Mouse (Mus musculus) hindbrain, embryonic 14.5 days (tissue): ENCODE data around the gene Shld1. TPM values are rescaled to one million over a fixed set of nuclear protein-coding genes. Genes with fewer than 3 reads are reported as not detected.

Experiments
- ATAC-seq: fragments of 200-750 bp; cut with Nextera tagmentation; 2 replicates; pipeline ENCODE4 v1.8.0; 2017; ENCODE audit warnings: moderate number of reproducible peaks, mild to moderate bottlenecking, moderate TSS enrichment, moderate library complexity; ENCODE audit not compliant: low FRiP score
- DNase-seq: peaks from one replicate; pipeline ENCODE4 v3.0.0-alpha.2; 2015; ENCODE audit warnings: low spot score
- H3K27ac ChIP-seq: fragments of 300-500 bp; sonication (generic); 2 replicates; pipeline ENCODE4 v1.5.1; 2014; ENCODE audit warnings: mild to moderate bottlenecking, moderate library complexity
- H3K27me3 ChIP-seq: fragments of 300-500 bp; sonication (generic); 2 replicates; pipeline ENCODE4 v1.6.1; 2014; ENCODE audit warnings: mild to moderate bottlenecking, low read length, mixed read lengths; ENCODE audit not compliant: control insufficient read depth, insufficient read depth
- H3K36me3 ChIP-seq: fragments of 300-500 bp; sonication (generic); replicated peaks from 2 replicates; pipeline ENCODE4 v1.6.1; 2014; ENCODE audit not compliant: control insufficient read depth, insufficient read depth
- H3K4me1 ChIP-seq: fragments of 300-500 bp; sonication (generic); replicated peaks from 2 replicates; pipeline ENCODE4 v1.6.1; 2014; ENCODE audit warnings: antibody characterized with exemption, low read length, mixed read lengths; ENCODE audit not compliant: control insufficient read depth, insufficient read depth
- H3K4me2 ChIP-seq: fragments of 300-500 bp; sonication (generic); replicated peaks from 2 replicates; pipeline ENCODE4 v1.6.1; 2014; ENCODE audit warnings: mild to moderate bottlenecking, moderate library complexity
- H3K4me3 ChIP-seq: fragments of 300-500 bp; sonication (generic); replicated peaks from 2 replicates; pipeline ENCODE4 v1.5.1; 2014; ENCODE audit warnings: mild to moderate bottlenecking, low read length
- H3K9ac ChIP-seq: fragments of 300-500 bp; sonication (generic); 2 replicates; pipeline ENCODE4 v1.6.1; 2014
- H3K9me3 ChIP-seq: fragments of 300-500 bp; sonication (generic); 2 replicates; pipeline ENCODE4 v1.6.1; 2016; ENCODE audit warnings: low read length; ENCODE audit not compliant: control insufficient read depth
- WGBS: fragments of 180-500 bp; shearing (Covaris S2); extraction: QIAGEN DNeasy Blood & Tissue Kit; methylation state at CpG from one replicate; pipeline ENCODE4 v1.1.7; 2014; 5-methylcytosine and 5-hydroxymethylcytosine counted together
- polyA plus RNA-seq: library from polyadenylated mRNA; unstranded; fragments of >200 nt; fragmentation: Nextera tagmentation; extraction: Ambion mirVana; gene quantifications from 2 replicates; pipeline ENCODE4 v1.2.1, GENCODE M21; 2014

Gene Shld1
- polyA plus RNA-seq, 1 experiment from 2014 or later = 21.9 TPM

DNA sequence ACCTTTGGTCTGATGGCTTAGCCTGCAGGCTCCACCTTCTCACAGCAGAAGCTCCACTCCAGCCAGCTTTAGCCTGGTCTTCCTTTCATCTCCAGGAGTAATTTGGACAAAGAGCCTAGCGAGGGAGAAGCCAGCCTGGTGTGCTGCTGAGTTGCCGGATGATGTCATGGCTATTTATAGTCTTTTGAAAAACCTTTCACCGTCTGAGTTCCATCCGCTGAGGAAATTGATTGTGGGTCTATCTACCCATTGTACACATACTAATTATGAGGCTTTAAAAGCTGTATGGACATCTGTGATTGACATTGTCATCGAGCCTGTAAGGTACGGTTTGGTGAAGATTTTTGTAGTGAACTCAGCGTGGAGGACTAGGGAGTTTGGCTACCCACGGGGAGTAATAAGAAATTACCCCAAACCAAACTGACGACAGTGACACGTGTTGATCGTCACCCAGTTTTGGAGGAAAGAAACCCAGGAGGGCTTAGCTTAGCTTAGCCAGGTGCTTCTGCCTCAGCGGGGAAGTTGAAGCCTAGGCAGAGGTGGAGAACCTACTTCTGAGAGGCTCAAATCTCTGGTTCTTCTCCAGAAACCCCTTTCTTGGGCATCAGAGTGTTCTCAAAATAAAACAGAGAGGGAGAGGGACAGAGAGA lies 28.8 kb downstream of the Shld1 start:
- Histone ChIP-seq H3K4me3 (no peak overlapping the region), H3K9me3 (no peaks in the 10 kb centered on the region), H3K27ac (no peak overlapping the region), H3K27me3 (no peaks in the 10 kb centered on the region), H3K4me2 (no peak overlapping the region), H3K4me1 (0 out of 2 replicates have a peak, but pooled peaks cover 7% of the 10 kb centered on the region), H3K36me3 (no peaks in the 10 kb centered on the region), H3K9ac (no peak overlapping the region)
- WGBS = 49% methylated on average over 12 of the region's 12 CpGs
- DNase-seq = peak; percentile 39
- ATAC-seq = no peak; the same call in 1 of the 2 replicates

DNA sequence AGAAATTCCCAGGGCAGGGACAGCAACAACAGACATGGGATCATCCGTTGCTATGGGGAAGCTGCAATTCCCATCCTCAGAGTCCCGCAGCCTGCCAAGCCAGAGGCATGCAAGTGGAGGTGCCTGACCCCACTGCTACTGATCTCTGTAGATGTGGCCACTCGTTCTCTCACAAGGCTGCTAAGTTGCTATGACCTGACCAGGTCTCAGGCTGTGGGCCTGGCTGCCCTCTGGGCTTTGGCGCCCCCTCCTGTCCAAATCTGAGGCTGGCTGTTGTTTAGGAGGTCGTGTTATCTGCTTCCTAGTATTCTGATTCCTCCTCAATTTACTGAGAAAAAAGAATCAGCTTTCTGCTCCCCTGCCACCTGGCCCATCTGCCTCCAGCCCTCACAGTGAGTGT lies 29.4 kb downstream of the Shld1 start:
- 34% methylated on average over 5 of the region's 5 CpGs for WGBS
- Histone ChIP-seq H3K4me1 (peaks cover 13% of the 10 kb centered on the region; the same call in 1 of the 2 replicates), H3K4me3 (no peak overlapping the region), H3K9ac (no peak overlapping the region), H3K9me3 (no peaks in the 10 kb centered on the region), H3K4me2 (no peak overlapping the region), H3K27ac (no peak overlapping the region), H3K27me3 (no peaks in the 10 kb centered on the region), H3K36me3 (no peaks in the 10 kb centered on the region)
- ATAC-seq = no peak
- peak; percentile 29 for DNase-seq

DNA sequence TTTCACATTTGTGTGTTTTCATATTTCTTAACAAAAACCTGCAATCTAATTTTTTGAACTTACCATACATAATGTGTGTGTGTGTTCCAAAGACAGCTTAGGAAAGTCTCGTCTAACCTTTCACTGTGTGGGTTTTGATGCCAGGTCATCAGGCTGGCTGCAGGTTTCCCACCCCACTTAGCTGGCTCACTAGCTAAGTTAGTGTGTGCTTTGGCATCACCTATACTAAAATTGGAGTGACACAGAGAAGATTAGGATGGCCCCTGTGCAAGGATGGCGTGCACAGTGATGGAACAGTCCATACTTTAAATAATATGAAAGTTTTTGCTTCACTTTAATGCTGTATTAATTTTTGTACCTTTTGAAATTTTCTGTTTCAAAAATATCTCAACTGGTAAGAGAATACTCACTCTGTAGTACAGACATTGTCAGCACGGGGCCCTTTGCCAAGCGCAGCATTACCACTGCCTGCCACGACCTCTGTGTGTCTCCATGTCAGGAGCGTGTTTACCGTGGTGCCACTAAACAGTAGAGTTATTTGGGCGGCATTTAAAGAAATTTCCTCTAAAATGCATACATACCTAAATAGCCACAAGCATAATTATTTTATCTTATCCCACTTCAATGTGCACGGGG lies 30.3 kb downstream of the Shld1 start:
- Histone ChIP-seq H3K9ac (no peak overlapping the region), H3K9me3 (no peaks in the 10 kb centered on the region), H3K36me3 (no peaks in the 10 kb centered on the region), H3K27me3 (no peaks in the 10 kb centered on the region), H3K27ac (no peak overlapping the region), H3K4me1 (peaks cover 22% of the 10 kb centered on the region), H3K4me3 (no peak overlapping the region), H3K4me2 (no peak overlapping the region)
- DNase-seq (no peak), ATAC-seq (no peak)
- WGBS = 93% methylated on average over 9 of the region's 9 CpGs

DNA sequence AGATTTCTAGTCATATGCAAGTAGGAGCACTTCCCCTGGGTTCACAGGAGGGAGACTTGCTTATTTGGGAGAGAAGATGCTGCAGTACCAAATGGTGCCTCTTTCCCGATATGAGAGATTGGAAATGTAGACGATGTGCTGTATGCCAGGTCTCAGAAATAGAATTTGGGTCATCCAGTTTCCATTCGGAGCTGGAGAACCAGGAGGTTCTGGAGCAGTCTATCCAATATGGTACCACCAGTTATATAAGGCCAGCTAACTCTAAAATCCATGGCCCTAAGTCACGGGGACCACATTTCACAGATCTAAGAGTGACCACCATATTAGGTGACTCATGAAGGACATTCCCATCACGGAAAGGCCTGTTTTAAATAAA lies 30.8 kb downstream of the Shld1 start:
- 95% methylated on average over 5 of the region's 5 CpGs for WGBS
- no peaks in the 10 kb centered on the region for H3K27me3 ChIP-seq
- H3K27ac ChIP-seq = no peak overlapping the region
- no peak for DNase-seq
- ATAC-seq = no peak
- no peak overlapping the region for H3K4me3 ChIP-seq
- no peaks in the 10 kb centered on the region for H3K9me3 ChIP-seq
- H3K4me2 ChIP-seq = no peak overlapping the region
- H3K4me1 ChIP-seq = peaks cover 25% of the 10 kb centered on the region
- H3K9ac ChIP-seq = no peak overlapping the region
- H3K36me3 ChIP-seq = no peaks in the 10 kb centered on the region

DNA sequence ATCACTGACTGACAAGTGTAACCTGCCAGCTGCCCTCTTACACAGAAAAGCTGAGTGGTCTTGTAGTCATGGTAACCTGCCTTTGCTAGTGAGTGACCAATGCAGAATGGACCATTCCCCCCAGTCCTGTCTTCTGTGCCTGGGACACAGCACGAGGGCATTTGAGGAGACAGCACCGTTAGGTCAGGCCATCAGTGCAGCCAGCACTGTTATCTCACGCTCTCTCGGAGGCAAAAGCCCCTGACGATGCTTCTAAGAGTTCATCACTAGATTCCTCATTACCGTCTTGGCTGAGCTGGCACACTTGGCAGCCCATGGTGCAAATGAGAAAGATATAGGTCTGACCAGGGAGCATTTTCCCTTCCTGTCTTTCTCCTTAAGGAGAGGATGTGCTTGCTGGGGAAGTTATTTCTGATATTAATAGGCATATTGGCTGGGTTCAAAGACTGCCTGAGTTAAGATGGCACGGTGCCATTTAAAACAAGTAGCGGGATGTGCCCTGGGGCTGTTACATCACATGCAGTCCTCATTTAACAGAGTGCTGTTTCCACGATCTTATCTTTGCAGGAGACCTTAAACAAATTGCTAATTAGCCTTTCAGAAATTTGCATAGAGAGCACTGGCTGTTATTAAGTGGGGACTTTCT lies 34.3 kb downstream of the Shld1 start:
- ATAC-seq = peak; percentile 53
- H3K9me3 ChIP-seq = no peaks in the 10 kb centered on the region
- 42% methylated on average over 9 of the region's 9 CpGs for WGBS
- peaks cover 31% of the 10 kb centered on the region for H3K4me1 ChIP-seq
- peak; percentile 41 for DNase-seq
- H3K27ac ChIP-seq = no peak overlapping the region
- no peaks in the 10 kb centered on the region for H3K27me3 ChIP-seq
- no peaks in the 10 kb centered on the region for H3K36me3 ChIP-seq
- no peak overlapping the region for H3K4me2 ChIP-seq
- H3K4me3 ChIP-seq = no peak overlapping the region
- H3K9ac ChIP-seq = no peak overlapping the region

DNA sequence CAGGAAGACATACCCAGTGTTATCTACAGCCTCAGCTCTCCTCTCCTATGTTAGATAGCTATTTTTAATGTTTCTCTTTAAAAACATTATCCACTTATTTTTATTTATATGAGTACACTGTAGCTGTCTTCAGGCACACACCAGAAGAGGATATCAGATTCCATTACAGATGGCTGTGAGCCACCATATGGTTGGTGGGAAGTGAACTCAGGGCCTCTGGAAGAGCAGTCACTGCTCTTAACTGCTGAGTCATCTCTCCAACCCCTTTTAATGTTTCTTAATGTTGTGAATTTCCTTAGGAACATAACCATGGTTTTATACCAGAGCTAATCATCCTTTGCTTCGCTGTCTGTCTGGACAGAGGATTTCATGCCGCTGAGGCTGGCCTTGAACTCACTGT lies 35.1 kb downstream of the Shld1 start:
- ATAC-seq = no peak
- no peak overlapping the region for H3K4me2 ChIP-seq
- DNase-seq = no peak
- no peak overlapping the region for H3K9ac ChIP-seq
- H3K4me1 ChIP-seq = peaks cover 31% of the 10 kb centered on the region
- WGBS = 93% methylated on average over 2 of the region's 2 CpGs
- H3K36me3 ChIP-seq = no peaks in the 10 kb centered on the region
- no peaks in the 10 kb centered on the region for H3K27me3 ChIP-seq
- H3K27ac ChIP-seq = no peak overlapping the region
- H3K4me3 ChIP-seq = no peak overlapping the region
- no peaks in the 10 kb centered on the region for H3K9me3 ChIP-seq

DNA sequence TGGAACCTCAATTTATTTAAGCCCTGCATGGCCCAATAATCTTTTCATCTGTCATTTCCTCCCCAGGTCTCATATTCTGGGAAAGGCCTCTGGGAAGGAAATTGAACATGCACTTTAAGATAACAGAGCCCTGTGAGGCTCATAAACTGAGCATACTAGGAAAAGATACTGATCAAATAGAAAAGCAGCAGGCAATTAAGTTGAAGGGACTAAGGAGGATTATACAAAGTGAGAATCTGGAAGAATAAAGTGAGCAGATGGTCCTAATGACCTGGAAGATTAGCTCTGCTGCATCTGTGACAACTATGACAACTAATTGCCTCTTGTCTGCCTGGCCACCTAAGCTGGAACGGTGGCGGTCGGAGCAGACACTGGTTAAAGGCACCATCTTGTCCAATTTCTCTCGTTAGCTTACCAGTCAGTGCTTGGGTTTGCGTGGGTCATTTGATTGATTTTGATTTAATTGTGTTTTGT lies 37.3 kb downstream of the Shld1 start:
- peak; percentile 62 for DNase-seq
- H3K27ac ChIP-seq = peak overlapping the region; percentile 64
- peak; percentile 60 for ATAC-seq

DNA sequence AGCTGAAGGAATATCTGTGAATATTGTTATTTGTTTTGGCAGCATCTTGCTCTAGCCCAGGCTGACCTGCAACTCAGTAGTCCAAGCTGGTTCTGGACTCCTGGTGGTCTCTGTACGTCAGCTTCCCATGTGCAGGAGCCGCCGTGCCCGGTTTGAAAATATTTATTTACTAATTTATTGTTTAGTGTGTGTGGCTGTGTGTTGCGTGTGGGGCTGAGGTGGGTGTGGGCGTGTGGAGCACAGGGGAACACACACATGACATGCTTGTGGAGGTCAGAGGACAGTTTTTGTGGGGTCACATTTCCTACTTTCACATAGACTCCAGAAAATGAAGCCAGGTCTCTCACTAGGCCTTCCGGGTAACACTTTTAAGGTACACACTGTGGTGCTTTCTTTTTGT lies 37.8 kb downstream of the Shld1 start:
- Histone ChIP-seq H3K27ac (peak overlapping the region; percentile 64), H3K9ac (no peak overlapping the region), H3K4me3 (no peak overlapping the region), H3K4me1 (peaks cover 31% of the 10 kb centered on the region), H3K27me3 (no peaks in the 10 kb centered on the region), H3K9me3 (no peaks in the 10 kb centered on the region), H3K4me2 (no peak overlapping the region), H3K36me3 (no peaks in the 10 kb centered on the region)
- DNase-seq (no peak), ATAC-seq (no peak)
- 80% methylated on average over 7 of the region's 7 CpGs for WGBS

More for the DNA sequence above, 37.3 kb downstream of the Shld1 start:
- Histone ChIP-seq H3K9ac (no peak overlapping the region), H3K4me2 (no peak overlapping the region), H3K4me3 (no peak overlapping the region), H3K4me1 (peaks cover 31% of the 10 kb centered on the region), H3K27me3 (no peaks in the 10 kb centered on the region), H3K9me3 (no peaks in the 10 kb centered on the region), H3K36me3 (no peaks in the 10 kb centered on the region)
- WGBS = 34% methylated on average over 5 of the region's 5 CpGs

DNA sequence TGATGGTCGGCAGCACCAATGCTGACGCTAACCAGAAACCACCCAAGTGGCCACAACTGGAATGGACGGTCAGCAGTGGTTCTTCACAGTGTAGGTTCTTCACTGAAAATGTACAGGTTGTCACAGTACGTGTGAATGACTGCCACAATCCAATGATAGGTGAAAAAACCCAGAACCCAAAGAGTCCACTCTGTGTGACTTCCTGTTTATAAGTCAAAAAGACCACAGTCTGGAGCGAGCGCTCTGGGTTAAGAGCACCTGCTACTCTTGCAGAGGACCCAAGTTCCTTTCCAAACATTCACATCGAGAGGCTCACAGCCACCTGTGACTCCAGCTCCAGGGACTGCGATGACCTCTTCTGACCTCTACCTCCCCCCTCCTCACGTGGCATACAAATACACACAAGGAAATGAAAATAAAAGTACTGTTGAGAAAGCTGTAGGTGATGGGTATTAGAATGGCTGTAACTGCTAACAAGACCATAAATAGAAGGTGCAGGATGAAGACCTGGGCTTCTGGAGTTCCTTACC lies 38.7 kb downstream of the Shld1 start:
- no peak for DNase-seq
- Histone ChIP-seq H3K36me3 (no peaks in the 10 kb centered on the region), H3K27ac (no peak overlapping the region), H3K4me2 (no peak overlapping the region), H3K4me3 (no peak overlapping the region), H3K4me1 (peaks cover 29% of the 10 kb centered on the region), H3K9ac (no peak overlapping the region), H3K9me3 (no peaks in the 10 kb centered on the region), H3K27me3 (no peaks in the 10 kb centered on the region)
- no peak for ATAC-seq
- WGBS = 94% methylated on average over 9 of the region's 9 CpGs
